Mouse (Mus musculus): ENCODE results near the gene Atp2b2. TPM values are rescaled to one million over a fixed set of nuclear protein-coding genes. Genes with fewer than 3 reads are reported as not detected.

Gene Atp2b2
- polyA plus RNA-seq, 1 experiment = 0.07 TPM

- DNase-seq (ENCODE audit: low read depth in 1 of 2, low spot score in 2 of 2) = no peak
- H3K27me3 ChIP-seq (ENCODE audit: control insufficient read depth, insufficient read depth, low read length) = no peaks in the 10 kb centered on the region
- TF ChIP-seq POLR2A (IDR thresholded peaks at IDR 0.05; ENCODE audit: low read depth, low read length) (no peak), CTCF (IDR thresholded peaks at IDR 0.05; ENCODE audit: extremely low read depth, insufficient read depth, insufficient read length, insufficient replicate concordance) (no peak)
- no peak overlapping the region for H3K27ac ChIP-seq (ENCODE audit: insufficient read depth, low read length)
- H3K36me3 ChIP-seq (ENCODE audit: control insufficient read depth, insufficient read depth, low read length) = no peaks in the 10 kb centered on the region
- H3K4me1 ChIP-seq (ENCODE audit: control insufficient read depth, insufficient read depth, insufficient read length) = no peaks in the 10 kb centered on the region
- no peak overlapping the region for H3K4me3 ChIP-seq (ENCODE audit: extremely low read depth, insufficient read depth, insufficient read length)
- WGBS = 82% methylated on average over 4 of the region's 4 CpGs
Observed at GRCm38 (mm10) chr6:113827309-113827708, 215.1 kb downstream of the Atp2b2 start.

GRCm38 (mm10) chr6:113822417-113822816, 220.0 kb downstream of the Atp2b2 start:
- H3K27ac ChIP-seq (ENCODE audit: insufficient read depth, low read length) = no peak overlapping the region
- peak in 1 of 2 experiments; percentile 27 for DNase-seq (ENCODE audit: low read depth in 1 of 2, low spot score in 2 of 2)
- WGBS = 28% methylated on average over 7 of the region's 7 CpGs
- H3K4me3 ChIP-seq (ENCODE audit: extremely low read depth, insufficient read depth, insufficient read length) = no peak overlapping the region
- H3K4me1 ChIP-seq (ENCODE audit: control insufficient read depth, insufficient read depth, insufficient read length) = no peaks in the 10 kb centered on the region
- H3K27me3 ChIP-seq (ENCODE audit: control insufficient read depth, insufficient read depth, low read length) = no peaks in the 10 kb centered on the region
- TF ChIP-seq POLR2A (IDR thresholded peaks at IDR 0.05; ENCODE audit: low read depth, low read length) = no peak
- peak; percentile 39; the same call in 1 of the 2 replicates for TF ChIP-seq CTCF (IDR thresholded peaks at IDR 0.05; ENCODE audit: extremely low read depth, insufficient read depth, insufficient read length, insufficient replicate concordance)
- no peaks in the 10 kb centered on the region for H3K36me3 ChIP-seq (ENCODE audit: control insufficient read depth, insufficient read depth, low read length)

- no peak overlapping the region for H3K27ac ChIP-seq (ENCODE audit: insufficient read depth, low read length)
- no peak overlapping the region for H3K4me3 ChIP-seq (ENCODE audit: extremely low read depth, insufficient read depth, insufficient read length)
- TF ChIP-seq CTCF (IDR thresholded peaks at IDR 0.05; ENCODE audit: extremely low read depth, insufficient read depth, insufficient read length, insufficient replicate concordance) (no peak), POLR2A (IDR thresholded peaks at IDR 0.05; ENCODE audit: low read depth, low read length) (no peak)
- 89% methylated on average over 3 of the region's 3 CpGs for WGBS
- H3K4me1 ChIP-seq (ENCODE audit: control insufficient read depth, insufficient read depth, insufficient read length) = no peaks in the 10 kb centered on the region
- H3K27me3 ChIP-seq (ENCODE audit: control insufficient read depth, insufficient read depth, low read length) = no peaks in the 10 kb centered on the region
- DNase-seq (ENCODE audit: low read depth in 1 of 2, low spot score in 2 of 2) = no peak
- H3K36me3 ChIP-seq (ENCODE audit: control insufficient read depth, insufficient read depth, low read length) = no peaks in the 10 kb centered on the region
Observed at GRCm38 (mm10) chr6:113816690-113817089, 225.7 kb downstream of the Atp2b2 start.

GRCm38 (mm10) chr6:113811462-113811861, 231.0 kb downstream of the Atp2b2 start:
- Histone ChIP-seq H3K4me3 (ENCODE audit: extremely low read depth, insufficient read depth, insufficient read length) (no peak overlapping the region), H3K36me3 (ENCODE audit: control insufficient read depth, insufficient read depth, low read length) (no peaks in the 10 kb centered on the region), H3K27ac (ENCODE audit: insufficient read depth, low read length) (no peak overlapping the region), H3K27me3 (ENCODE audit: control insufficient read depth, insufficient read depth, low read length) (no peaks in the 10 kb centered on the region), H3K4me1 (ENCODE audit: control insufficient read depth, insufficient read depth, insufficient read length) (no peaks in the 10 kb centered on the region)
- WGBS = 39% methylated on average over 1 of the region's 1 CpGs
- TF ChIP-seq CTCF (IDR thresholded peaks at IDR 0.05; ENCODE audit: extremely low read depth, insufficient read depth, insufficient read length, insufficient replicate concordance) (no peak), POLR2A (IDR thresholded peaks at IDR 0.05; ENCODE audit: low read depth, low read length) (no peak)
- no peak for DNase-seq (ENCODE audit: low read depth in 1 of 2, low spot score in 2 of 2)

- Histone ChIP-seq H3K27me3 (ENCODE audit: control insufficient read depth, insufficient read depth, low read length) (no peaks in the 10 kb centered on the region), H3K36me3 (ENCODE audit: control insufficient read depth, insufficient read depth, low read length) (no peaks in the 10 kb centered on the region), H3K27ac (ENCODE audit: insufficient read depth, low read length) (no peak overlapping the region), H3K4me1 (ENCODE audit: control insufficient read depth, insufficient read depth, insufficient read length) (no peaks in the 10 kb centered on the region), H3K4me3 (ENCODE audit: extremely low read depth, insufficient read depth, insufficient read length) (no peak overlapping the region)
- no peak for DNase-seq (ENCODE audit: low read depth in 1 of 2, low spot score in 2 of 2)
- 85% methylated on average over 4 of the region's 4 CpGs for WGBS
- TF ChIP-seq CTCF (IDR thresholded peaks at IDR 0.05; ENCODE audit: extremely low read depth, insufficient read depth, insufficient read length, insufficient replicate concordance) (no peak), POLR2A (IDR thresholded peaks at IDR 0.05; ENCODE audit: low read depth, low read length) (no peak)
Observed at GRCm38 (mm10) chr6:113810667-113811066, 231.7 kb downstream of the Atp2b2 start.

GRCm38 (mm10) chr6:113806241-113806640, 236.2 kb downstream of the Atp2b2 start:
- Histone ChIP-seq H3K27ac (ENCODE audit: insufficient read depth, low read length) (no peak overlapping the region), H3K27me3 (ENCODE audit: control insufficient read depth, insufficient read depth, low read length) (no peaks in the 10 kb centered on the region), H3K4me1 (ENCODE audit: control insufficient read depth, insufficient read depth, insufficient read length) (no peaks in the 10 kb centered on the region), H3K4me3 (ENCODE audit: extremely low read depth, insufficient read depth, insufficient read length) (no peak overlapping the region), H3K36me3 (ENCODE audit: control insufficient read depth, insufficient read depth, low read length) (no peaks in the 10 kb centered on the region)
- TF ChIP-seq POLR2A (IDR thresholded peaks at IDR 0.05; ENCODE audit: low read depth, low read length) (no peak), CTCF (IDR thresholded peaks at IDR 0.05; ENCODE audit: extremely low read depth, insufficient read depth, insufficient read length, insufficient replicate concordance) (no peak)
- no peak for DNase-seq (ENCODE audit: low read depth in 1 of 2, low spot score in 2 of 2)
- 83% methylated on average over 5 of the region's 5 CpGs for WGBS

GRCm38 (mm10) chr6:113801233-113801632, 241.2 kb downstream of the Atp2b2 start:
- Histone ChIP-seq H3K27me3 (ENCODE audit: control insufficient read depth, insufficient read depth, low read length) (no peaks in the 10 kb centered on the region), H3K36me3 (ENCODE audit: control insufficient read depth, insufficient read depth, low read length) (no peaks in the 10 kb centered on the region), H3K4me1 (ENCODE audit: control insufficient read depth, insufficient read depth, insufficient read length) (no peaks in the 10 kb centered on the region), H3K4me3 (ENCODE audit: extremely low read depth, insufficient read depth, insufficient read length) (no peak overlapping the region), H3K27ac (ENCODE audit: insufficient read depth, low read length) (no peak overlapping the region)
- no peak for TF ChIP-seq POLR2A (IDR thresholded peaks at IDR 0.05; ENCODE audit: low read depth, low read length)
- no peak for TF ChIP-seq CTCF (IDR thresholded peaks at IDR 0.05; ENCODE audit: extremely low read depth, insufficient read depth, insufficient read length, insufficient replicate concordance)
- no peak for DNase-seq (ENCODE audit: low read depth in 1 of 2, low spot score in 2 of 2)
